Mouse (Mus musculus): ENCODE measurements around the gene Csad. TPM values are rescaled to one million over a fixed set of nuclear protein-coding genes. Genes with fewer than 3 reads are reported as not detected.
A peak's percentile ranks its signal among the peaks of the same experiment; 100 is the strongest.

The Csad gene
- polyA plus RNA-seq, 1 experiment from 2014 or later = 50.9 TPM

- WGBS = 3% methylated on average over 43 of the region's 43 CpGs
- peak overlapping the region; percentile 51 for H3K4me3 ChIP-seq (replicated peaks; ENCODE audit: low read length)
Observed at GRCm38 (mm10) chr15:102224186-102224991, 19.9 kb upstream of the Csad start.

GRCm38 (mm10) chr15:102222386-102222785, 17.9 kb upstream of the Csad start:
- ATAC-seq (ENCODE audit: insufficient read depth, low FRiP score) = no peak
- WGBS = 57% methylated on average over 10 of the region's 10 CpGs

More at GRCm38 (mm10) chr15:102224186-102224991, 19.9 kb upstream of the Csad start:
- Histone ChIP-seq H3K9ac (ENCODE audit: low read length) (peak overlapping the region; percentile 76), H3K36me3 (ENCODE audit: control insufficient read depth, insufficient read depth, low read length) (no peaks in the 10 kb centered on the region), H3K27ac (ENCODE audit: low read length) (no peak overlapping the region), H3K9me3 (replicated peaks; ENCODE audit: control insufficient read depth, low read length) (no peaks in the 10 kb centered on the region), H3K4me1 (ENCODE audit: control insufficient read depth, insufficient read depth, low read length) (peaks cover 10% of the 10 kb centered on the region), H3K4me2 (ENCODE audit: low read depth, low read length) (peak overlapping the region; percentile 92), H3K27me3 (ENCODE audit: control insufficient read depth, insufficient read depth, low read length) (peaks cover 8% of the 10 kb centered on the region; the same call in 1 of the 2 replicates)
- ATAC-seq (ENCODE audit: insufficient read depth, low FRiP score) = peak; percentile 90

GRCm38 (mm10) chr15:102217325-102217724, 12.8 kb upstream of the Csad start:
- Histone ChIP-seq H3K27me3 (ENCODE audit: control insufficient read depth, insufficient read depth, low read length) (no peaks in the 10 kb centered on the region), H3K4me2 (ENCODE audit: low read depth, low read length) (no peak overlapping the region), H3K36me3 (ENCODE audit: control insufficient read depth, insufficient read depth, low read length) (0 out of 2 replicates have a peak, but pooled peaks cover 5% of the 10 kb centered on the region), H3K27ac (ENCODE audit: low read length) (no peak overlapping the region), H3K4me3 (replicated peaks; ENCODE audit: low read length) (no peak overlapping the region), H3K9ac (ENCODE audit: low read length) (no peak overlapping the region), H3K9me3 (replicated peaks; ENCODE audit: control insufficient read depth, low read length) (no peaks in the 10 kb centered on the region), H3K4me1 (ENCODE audit: control insufficient read depth, insufficient read depth, low read length) (no peaks in the 10 kb centered on the region)
- WGBS = 76% methylated on average over 7 of the region's 7 CpGs
- peak; percentile 30; the same call in 1 of the 2 replicates for ATAC-seq (ENCODE audit: insufficient read depth, low FRiP score)

More at GRCm38 (mm10) chr15:102222386-102222785, 17.9 kb upstream of the Csad start:
- no peak overlapping the region for H3K4me2 ChIP-seq (ENCODE audit: low read depth, low read length)
- no peak overlapping the region for H3K27ac ChIP-seq (ENCODE audit: low read length)
- peaks cover 10% of the 10 kb centered on the region for H3K4me1 ChIP-seq (ENCODE audit: control insufficient read depth, insufficient read depth, low read length)
- no peak overlapping the region for H3K4me3 ChIP-seq (replicated peaks; ENCODE audit: low read length)
- H3K36me3 ChIP-seq (ENCODE audit: control insufficient read depth, insufficient read depth, low read length) = no peaks in the 10 kb centered on the region
- no peak overlapping the region for H3K9ac ChIP-seq (ENCODE audit: low read length)
- H3K27me3 ChIP-seq (ENCODE audit: control insufficient read depth, insufficient read depth, low read length) = peaks cover 8% of the 10 kb centered on the region; the same call in 1 of the 2 replicates
- H3K9me3 ChIP-seq (replicated peaks; ENCODE audit: control insufficient read depth, low read length) = no peaks in the 10 kb centered on the region

- no peaks in the 10 kb centered on the region for H3K27me3 ChIP-seq (ENCODE audit: control insufficient read depth, insufficient read depth, low read length)
- ATAC-seq (ENCODE audit: insufficient read depth, low FRiP score) = peak; percentile 35; the same call in 1 of the 2 replicates
- 78% methylated on average over 16 of the region's 16 CpGs for WGBS
Observed at GRCm38 (mm10) chr15:102216459-102217228, 12.1 kb upstream of the Csad start.

DNA sequence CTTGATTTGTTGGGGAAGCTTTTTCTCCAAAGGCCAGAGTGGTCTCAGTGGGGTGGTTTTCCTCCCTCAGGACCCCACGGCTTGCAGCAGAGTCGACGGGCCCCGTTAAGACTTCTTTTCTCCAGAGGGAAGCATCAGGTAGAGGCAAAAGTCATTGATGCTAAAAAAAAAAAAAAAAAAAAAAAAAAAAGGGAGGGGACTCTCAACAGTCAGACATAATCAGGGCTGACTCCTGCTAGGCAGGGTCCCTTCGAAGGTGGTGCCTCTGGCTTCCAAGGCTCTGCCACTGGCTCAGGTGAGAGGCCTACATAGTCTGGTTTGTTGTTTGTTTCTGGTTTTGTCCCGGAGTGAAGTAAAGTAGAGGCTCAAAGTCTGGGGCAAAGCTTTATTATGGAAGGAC, 11.1 kb upstream of the Csad start:
- Histone ChIP-seq H3K4me3 (replicated peaks; ENCODE audit: low read length) (no peak overlapping the region), H3K27me3 (ENCODE audit: control insufficient read depth, insufficient read depth, low read length) (no peaks in the 10 kb centered on the region), H3K4me1 (ENCODE audit: control insufficient read depth, insufficient read depth, low read length) (no peaks in the 10 kb centered on the region), H3K9me3 (replicated peaks; ENCODE audit: control insufficient read depth, low read length) (no peaks in the 10 kb centered on the region), H3K4me2 (ENCODE audit: low read depth, low read length) (no peak overlapping the region), H3K27ac (ENCODE audit: low read length) (no peak overlapping the region), H3K9ac (ENCODE audit: low read length) (no peak overlapping the region), H3K36me3 (ENCODE audit: control insufficient read depth, insufficient read depth, low read length) (peaks cover 10% of the 10 kb centered on the region)
- ATAC-seq (ENCODE audit: insufficient read depth, low FRiP score) = no peak
- WGBS = 72% methylated on average over 6 of the region's 6 CpGs

More at GRCm38 (mm10) chr15:102216459-102217228, 12.1 kb upstream of the Csad start:
- Histone ChIP-seq H3K9me3 (replicated peaks; ENCODE audit: control insufficient read depth, low read length) (no peaks in the 10 kb centered on the region), H3K4me1 (ENCODE audit: control insufficient read depth, insufficient read depth, low read length) (no peaks in the 10 kb centered on the region), H3K27ac (ENCODE audit: low read length) (no peak overlapping the region), H3K4me2 (ENCODE audit: low read depth, low read length) (no peak overlapping the region), H3K36me3 (ENCODE audit: control insufficient read depth, insufficient read depth, low read length) (0 out of 2 replicates have a peak, but pooled peaks cover 6% of the 10 kb centered on the region), H3K9ac (ENCODE audit: low read length) (no peak overlapping the region), H3K4me3 (replicated peaks; ENCODE audit: low read length) (no peak overlapping the region)

- ATAC-seq (ENCODE audit: insufficient read depth, low FRiP score) = no peak
- 41% methylated on average over 2 of the region's 2 CpGs for WGBS
- Histone ChIP-seq H3K9me3 (replicated peaks; ENCODE audit: control insufficient read depth, low read length) (no peaks in the 10 kb centered on the region), H3K4me1 (ENCODE audit: control insufficient read depth, insufficient read depth, low read length) (no peaks in the 10 kb centered on the region), H3K9ac (ENCODE audit: low read length) (no peak overlapping the region), H3K4me3 (replicated peaks; ENCODE audit: low read length) (no peak overlapping the region), H3K27ac (ENCODE audit: low read length) (no peak overlapping the region), H3K36me3 (ENCODE audit: control insufficient read depth, insufficient read depth, low read length) (peaks cover 16% of the 10 kb centered on the region), H3K27me3 (ENCODE audit: control insufficient read depth, insufficient read depth, low read length) (no peaks in the 10 kb centered on the region), H3K4me2 (ENCODE audit: low read depth, low read length) (no peak overlapping the region)
Observed at GRCm38 (mm10) chr15:102214132-102214531, 9.6 kb upstream of the Csad start.

DNA sequence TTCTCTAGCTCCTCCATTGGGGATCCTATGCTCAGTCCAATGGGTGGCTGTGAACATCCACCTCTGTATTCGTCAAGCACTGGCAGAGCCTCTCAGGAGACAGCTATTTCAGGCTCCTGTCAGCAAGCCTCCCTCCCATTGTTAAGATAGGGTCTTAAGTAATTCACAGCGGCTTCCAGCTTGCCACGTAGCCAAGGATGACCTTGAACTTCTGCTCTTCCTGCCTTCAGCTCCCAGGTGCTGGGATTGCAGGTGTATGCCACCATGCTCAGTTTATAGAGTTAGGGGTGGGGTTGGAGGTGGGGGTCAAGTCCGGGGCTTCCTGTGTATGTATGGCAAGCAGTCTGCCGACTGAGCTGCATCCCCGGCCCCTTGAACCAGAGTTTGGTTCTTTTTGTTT, 7.4 kb upstream of the Csad start:
- Histone ChIP-seq H3K9me3 (replicated peaks; ENCODE audit: control insufficient read depth, low read length) (no peaks in the 10 kb centered on the region), H3K4me1 (ENCODE audit: control insufficient read depth, insufficient read depth, low read length) (peaks cover 4% of the 10 kb centered on the region; the same call in 1 of the 2 replicates), H3K27ac (ENCODE audit: low read length) (no peak overlapping the region), H3K27me3 (ENCODE audit: control insufficient read depth, insufficient read depth, low read length) (no peaks in the 10 kb centered on the region), H3K4me3 (replicated peaks; ENCODE audit: low read length) (no peak overlapping the region), H3K9ac (ENCODE audit: low read length) (no peak overlapping the region), H3K36me3 (ENCODE audit: control insufficient read depth, insufficient read depth, low read length) (peaks cover 26% of the 10 kb centered on the region), H3K4me2 (ENCODE audit: low read depth, low read length) (no peak overlapping the region)
- ATAC-seq (ENCODE audit: insufficient read depth, low FRiP score) = no peak
- WGBS = 77% methylated on average over 6 of the region's 6 CpGs

- Histone ChIP-seq H3K27me3 (ENCODE audit: control insufficient read depth, insufficient read depth, low read length) (no peaks in the 10 kb centered on the region), H3K4me2 (ENCODE audit: low read depth, low read length) (no peak overlapping the region), H3K27ac (ENCODE audit: low read length) (no peak overlapping the region), H3K4me1 (ENCODE audit: control insufficient read depth, insufficient read depth, low read length) (peaks cover 11% of the 10 kb centered on the region), H3K9ac (ENCODE audit: low read length) (no peak overlapping the region), H3K36me3 (ENCODE audit: control insufficient read depth, insufficient read depth, low read length) (peaks cover 26% of the 10 kb centered on the region), H3K9me3 (replicated peaks; ENCODE audit: control insufficient read depth, low read length) (no peaks in the 10 kb centered on the region), H3K4me3 (replicated peaks; ENCODE audit: low read length) (no peak overlapping the region)
- WGBS = 92% methylated on average over 4 of the region's 4 CpGs
- ATAC-seq (ENCODE audit: insufficient read depth, low FRiP score) = no peak
Observed at GRCm38 (mm10) chr15:102210816-102211215, 6.3 kb upstream of the Csad start.

DNA sequence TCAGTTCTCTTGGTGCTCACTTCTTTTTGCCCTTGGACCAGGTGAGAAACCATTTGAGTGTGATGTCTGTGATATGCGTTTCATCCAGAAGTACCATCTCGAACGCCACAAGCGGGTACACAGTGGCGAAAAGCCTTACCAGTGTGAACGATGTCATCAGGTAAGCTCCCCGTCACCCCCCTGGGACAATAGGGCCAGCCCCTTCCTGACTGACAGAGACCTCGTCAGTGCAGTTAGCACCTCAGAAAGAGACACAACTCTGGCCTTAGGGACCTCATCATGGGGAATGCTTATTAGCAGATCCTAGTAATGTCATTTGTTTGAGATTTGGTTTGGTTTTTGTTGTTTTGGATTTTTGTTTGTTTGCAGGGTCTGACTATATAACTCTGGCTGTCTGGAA, 4.6 kb upstream of the Csad start:
- Histone ChIP-seq H3K27me3 (ENCODE audit: control insufficient read depth, insufficient read depth, low read length) (no peaks in the 10 kb centered on the region), H3K4me3 (replicated peaks; ENCODE audit: low read length) (no peak overlapping the region), H3K36me3 (ENCODE audit: control insufficient read depth, insufficient read depth, low read length) (peaks cover 29% of the 10 kb centered on the region), H3K4me1 (ENCODE audit: control insufficient read depth, insufficient read depth, low read length) (peaks cover 24% of the 10 kb centered on the region), H3K4me2 (ENCODE audit: low read depth, low read length) (no peak overlapping the region), H3K9ac (ENCODE audit: low read length) (no peak overlapping the region), H3K9me3 (replicated peaks; ENCODE audit: control insufficient read depth, low read length) (no peaks in the 10 kb centered on the region), H3K27ac (ENCODE audit: low read length) (no peak overlapping the region)
- 88% methylated on average over 8 of the region's 8 CpGs for WGBS
- no peak for ATAC-seq (ENCODE audit: insufficient read depth, low FRiP score)

All from stomach, embryonic 16.5 days (tissue).